Mouse (Mus musculus) midbrain, embryonic 16.5 days (tissue): Measurements from ENCODE around the gene Olfr114. TPM values are rescaled to one million over a fixed set of nuclear protein-coding genes. Genes with fewer than 3 reads are reported as not detected.

Source experiments
- polyA plus RNA-seq: library from polyadenylated mRNA; unstranded; fragments of >200 nt; fragmentation: Nextera tagmentation; extraction: Ambion mirVana; gene quantifications from 2 replicates; pipeline ENCODE4 v1.2.1, GENCODE M21; 2015

Gene Olfr114
- polyA plus RNA-seq, 1 experiment from 2014 or later, result not detected

Other genes with a start within 250 kb of the Olfr114 start
- not detected in 2 replicates for gene Olfr104-ps, start 233.2 kb downstream of the Olfr114 start, polyA plus RNA-seq
- not detected in 2 replicates for gene Olfr105-ps, start 213.7 kb downstream of the Olfr114 start, polyA plus RNA-seq
- gene Olfr106-ps, start 202.3 kb downstream of the Olfr114 start, polyA plus RNA-seq, result not detected in 2 replicates
- not detected in 2 replicates for gene Olfr107, start 193.5 kb downstream of the Olfr114 start, polyA plus RNA-seq
- gene Olfr108, start 147.3 kb downstream of the Olfr114 start, polyA plus RNA-seq, result not detected in 2 replicates
- not detected in 2 replicates for gene Olfr109, start 133.8 kb downstream of the Olfr114 start, polyA plus RNA-seq
- not detected in 2 replicates for gene H2-M2, start 109.2 kb downstream of the Olfr114 start, polyA plus RNA-seq
- gene Olfr110, start 100.3 kb downstream of the Olfr114 start, polyA plus RNA-seq, result not detected in 2 replicates
- gene Olfr111, start 84.7 kb downstream of the Olfr114 start, polyA plus RNA-seq, result 0.12 TPM in 1 of 2 replicates, not detected in the other
- gene Olfr112, start 23.3 kb downstream of the Olfr114 start, polyA plus RNA-seq, result not detected in 2 replicates
- gene Olfr113, start 15.1 kb downstream of the Olfr114 start, polyA plus RNA-seq, result not detected in 2 replicates
- not detected in 2 replicates for gene Olfr115, start 34.4 kb upstream of the Olfr114 start, polyA plus RNA-seq
- gene Olfr116, start 34.5 kb upstream of the Olfr114 start, polyA plus RNA-seq, result not detected in 2 replicates
- not detected in 2 replicates for gene Olfr117, start 71.0 kb upstream of the Olfr114 start, polyA plus RNA-seq
- not detected in 2 replicates for gene Olfr118, start 74.2 kb upstream of the Olfr114 start, polyA plus RNA-seq
- not detected in 2 replicates for gene Olfr119, start 103.8 kb upstream of the Olfr114 start, polyA plus RNA-seq
- not detected in 2 replicates for gene Olfr120, start 129.1 kb upstream of the Olfr114 start, polyA plus RNA-seq
- not detected in 2 replicates for gene Olfr121, start 156.1 kb upstream of the Olfr114 start, polyA plus RNA-seq
- not detected in 2 replicates for gene Olfr122, start 175.9 kb upstream of the Olfr114 start, polyA plus RNA-seq
- gene Olfr123, start 200.8 kb upstream of the Olfr114 start, polyA plus RNA-seq, result not detected in 2 replicates
- not detected in 2 replicates for gene Olfr124, start 207.1 kb upstream of the Olfr114 start, polyA plus RNA-seq
- not detected in 2 replicates for gene Olfr125, start 240.2 kb upstream of the Olfr114 start, polyA plus RNA-seq